Mouse (Mus musculus): ENCODE measurements at regions not wholly inside any gene's neighbourhood (a gene's known extent, or its start where the extent isn't known, plus 50 kb on each side); places are given as distances from the start of the nearest gene placed in this dataset.

DNA sequence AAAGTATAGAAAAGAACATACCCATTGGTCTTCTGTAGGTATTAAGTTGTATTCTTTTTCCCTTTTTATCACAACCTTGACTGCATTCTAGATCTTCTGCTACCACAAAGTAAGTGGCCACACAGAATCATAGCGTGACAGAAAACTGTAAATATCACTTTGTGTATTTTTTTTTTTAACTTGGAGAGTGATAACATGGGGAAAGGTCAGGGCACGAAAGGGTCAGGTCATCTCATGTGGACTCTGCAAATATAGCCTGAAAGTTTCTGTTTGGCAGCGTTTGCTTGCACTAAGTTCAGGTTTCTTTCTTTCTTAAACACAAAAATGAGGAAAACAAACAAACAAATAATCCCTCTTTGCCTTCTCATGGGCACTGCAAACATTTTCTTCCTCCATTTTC, 1101.1 kb downstream of the Gsdmc2 start:
- Histone ChIP-seq H3K9ac (replicated peaks; ENCODE audit: low read depth, low read length) (no peak overlapping the region), H3K4me2 (ENCODE audit: low read depth, low read length) (no peak overlapping the region), H3K4me1 (ENCODE audit: control insufficient read depth, insufficient read depth, low read length) (no peaks in the 10 kb centered on the region), H3K9me3 (ENCODE audit: control insufficient read depth, low read length) (no peaks in the 10 kb centered on the region), H3K27ac (ENCODE audit: low read depth, low read length) (no peak overlapping the region), H3K36me3 (ENCODE audit: control insufficient read depth, insufficient read depth, low read length) (no peaks in the 10 kb centered on the region), H3K4me3 (ENCODE audit: low read depth, low read length) (no peak overlapping the region), H3K27me3 (ENCODE audit: control insufficient read depth, insufficient read depth, low read length) (no peaks in the 10 kb centered on the region)
- ATAC-seq (ENCODE audit: low read depth): no peak
- 81% methylated on average over 3 of the region's 3 CpGs for WGBS

DNA sequence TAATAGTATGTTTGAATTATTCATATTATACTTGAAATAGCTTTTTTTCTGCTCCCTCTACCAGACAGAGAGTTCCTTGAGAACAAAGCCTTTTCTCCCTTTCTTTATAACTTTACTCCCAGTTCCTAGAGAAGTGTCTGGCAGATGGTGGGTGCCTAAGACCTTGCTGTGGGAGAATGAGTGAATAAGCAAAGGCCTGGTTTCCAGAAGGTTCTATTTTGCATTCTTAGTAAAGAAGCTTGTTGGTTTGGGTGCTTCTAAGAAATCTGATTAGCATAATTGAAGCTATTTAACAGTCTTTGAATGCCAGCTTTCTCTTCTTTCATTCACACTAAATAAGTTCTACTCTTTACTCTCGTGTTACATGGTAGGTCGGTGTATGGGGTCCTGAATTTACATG, 1104.2 kb downstream of the Gsdmc2 start:
- no peaks in the 10 kb centered on the region for H3K27me3 ChIP-seq (ENCODE audit: control insufficient read depth, insufficient read depth, low read length)
- no peak overlapping the region for H3K4me2 ChIP-seq (ENCODE audit: low read depth, low read length)
- no peaks in the 10 kb centered on the region for H3K4me1 ChIP-seq (ENCODE audit: control insufficient read depth, insufficient read depth, low read length)
- H3K9me3 ChIP-seq (ENCODE audit: control insufficient read depth, low read length): no peaks in the 10 kb centered on the region
- H3K9ac ChIP-seq (replicated peaks; ENCODE audit: low read depth, low read length): no peak overlapping the region
- no peak overlapping the region for H3K27ac ChIP-seq (ENCODE audit: low read depth, low read length)
- no peak overlapping the region for H3K4me3 ChIP-seq (ENCODE audit: low read depth, low read length)
- no peak for ATAC-seq (ENCODE audit: low read depth)
- no peaks in the 10 kb centered on the region for H3K36me3 ChIP-seq (ENCODE audit: control insufficient read depth, insufficient read depth, low read length)
- 49% methylated on average over 2 of the region's 2 CpGs for WGBS

DNA sequence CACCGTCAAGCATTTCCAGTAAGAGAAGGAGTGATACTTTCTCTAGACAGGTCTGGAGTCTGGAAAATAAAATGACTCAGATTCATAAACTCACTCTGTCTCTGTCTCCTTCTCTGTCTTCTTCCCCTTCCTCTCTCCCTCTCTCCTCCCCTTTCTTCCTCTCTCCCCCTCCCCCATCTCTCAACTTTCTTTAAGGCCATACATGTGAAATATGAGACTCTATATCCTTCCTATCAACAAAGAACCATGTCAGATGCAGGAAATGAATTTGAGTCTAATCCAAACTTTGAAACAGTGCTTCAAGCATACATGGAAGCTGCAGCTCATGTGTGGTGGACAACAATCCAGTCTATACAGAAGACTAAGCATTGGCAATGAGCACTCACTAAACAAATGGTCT, 1109.6 kb downstream of the Gsdmc2 start:
- no peak overlapping the region for H3K4me2 ChIP-seq (ENCODE audit: low read depth, low read length)
- 90% methylated on average over 1 of the region's 1 CpGs for WGBS
- no peak for ATAC-seq (ENCODE audit: low read depth)

DNA sequence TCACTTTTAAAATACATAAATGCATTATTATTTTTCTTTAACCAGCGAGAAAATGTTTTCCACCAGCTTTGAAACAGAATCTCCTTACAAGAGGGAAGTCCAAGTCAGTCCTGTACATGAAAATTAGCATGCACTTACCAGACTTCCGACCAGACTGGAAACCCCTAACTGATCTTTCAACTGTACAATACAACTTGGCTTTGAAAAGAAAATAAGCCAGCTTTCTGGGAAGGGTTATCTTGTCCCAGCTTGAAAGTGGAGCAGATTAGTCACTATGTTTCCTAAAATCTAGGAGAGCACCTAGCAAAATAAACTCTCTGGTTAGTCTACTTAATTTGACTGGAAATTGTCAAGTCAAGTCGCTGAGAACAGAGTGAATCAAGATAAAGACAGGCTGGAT, 1110.1 kb downstream of the Gsdmc2 start:
- Histone ChIP-seq H3K9me3 (ENCODE audit: control insufficient read depth, low read length) (no peaks in the 10 kb centered on the region), H3K4me1 (ENCODE audit: control insufficient read depth, insufficient read depth, low read length) (no peaks in the 10 kb centered on the region), H3K4me2 (ENCODE audit: low read depth, low read length) (no peak overlapping the region), H3K27me3 (ENCODE audit: control insufficient read depth, insufficient read depth, low read length) (no peaks in the 10 kb centered on the region), H3K9ac (replicated peaks; ENCODE audit: low read depth, low read length) (no peak overlapping the region), H3K4me3 (ENCODE audit: low read depth, low read length) (no peak overlapping the region), H3K36me3 (ENCODE audit: control insufficient read depth, insufficient read depth, low read length) (no peaks in the 10 kb centered on the region), H3K27ac (ENCODE audit: low read depth, low read length) (no peak overlapping the region)
- WGBS: 80% methylated on average over 3 of the region's 3 CpGs
- no peak for ATAC-seq (ENCODE audit: low read depth)

More for the DNA sequence above, 1109.6 kb downstream of the Gsdmc2 start:
- Histone ChIP-seq H3K4me1 (ENCODE audit: control insufficient read depth, insufficient read depth, low read length) (no peaks in the 10 kb centered on the region), H3K36me3 (ENCODE audit: control insufficient read depth, insufficient read depth, low read length) (no peaks in the 10 kb centered on the region), H3K27ac (ENCODE audit: low read depth, low read length) (no peak overlapping the region), H3K4me3 (ENCODE audit: low read depth, low read length) (no peak overlapping the region), H3K9me3 (ENCODE audit: control insufficient read depth, low read length) (no peaks in the 10 kb centered on the region), H3K9ac (replicated peaks; ENCODE audit: low read depth, low read length) (no peak overlapping the region), H3K27me3 (ENCODE audit: control insufficient read depth, insufficient read depth, low read length) (no peaks in the 10 kb centered on the region)

DNA sequence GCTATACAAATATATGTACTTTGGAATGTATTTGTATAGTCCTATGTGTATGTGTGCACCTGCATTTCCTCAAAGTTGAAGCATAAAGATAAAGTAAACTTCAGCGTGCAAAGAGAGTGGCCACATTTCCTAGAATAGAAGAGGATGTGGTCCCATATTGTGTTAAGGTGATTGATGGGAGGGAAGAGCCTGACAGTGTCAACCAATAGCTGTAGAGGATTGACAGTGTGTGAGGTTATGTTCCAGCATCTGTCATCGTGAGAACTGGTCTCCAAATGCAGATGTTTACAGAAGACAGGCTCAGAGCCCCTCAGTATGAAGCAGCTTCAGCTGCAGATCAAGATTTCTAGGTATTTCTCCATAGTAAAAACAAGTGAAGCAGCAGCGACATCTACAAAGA, 1114.5 kb downstream of the Gsdmc2 start:
- Histone ChIP-seq H3K9ac (replicated peaks; ENCODE audit: low read depth, low read length) (no peak overlapping the region), H3K4me2 (ENCODE audit: low read depth, low read length) (no peak overlapping the region), H3K27ac (ENCODE audit: low read depth, low read length) (no peak overlapping the region), H3K4me1 (ENCODE audit: control insufficient read depth, insufficient read depth, low read length) (no peaks in the 10 kb centered on the region), H3K27me3 (ENCODE audit: control insufficient read depth, insufficient read depth, low read length) (no peaks in the 10 kb centered on the region), H3K36me3 (ENCODE audit: control insufficient read depth, insufficient read depth, low read length) (no peaks in the 10 kb centered on the region), H3K9me3 (ENCODE audit: control insufficient read depth, low read length) (no peaks in the 10 kb centered on the region), H3K4me3 (ENCODE audit: low read depth, low read length) (no peak overlapping the region)
- no peak for ATAC-seq (ENCODE audit: low read depth)
- 78% methylated on average over 3 of the region's 3 CpGs for WGBS

DNA sequence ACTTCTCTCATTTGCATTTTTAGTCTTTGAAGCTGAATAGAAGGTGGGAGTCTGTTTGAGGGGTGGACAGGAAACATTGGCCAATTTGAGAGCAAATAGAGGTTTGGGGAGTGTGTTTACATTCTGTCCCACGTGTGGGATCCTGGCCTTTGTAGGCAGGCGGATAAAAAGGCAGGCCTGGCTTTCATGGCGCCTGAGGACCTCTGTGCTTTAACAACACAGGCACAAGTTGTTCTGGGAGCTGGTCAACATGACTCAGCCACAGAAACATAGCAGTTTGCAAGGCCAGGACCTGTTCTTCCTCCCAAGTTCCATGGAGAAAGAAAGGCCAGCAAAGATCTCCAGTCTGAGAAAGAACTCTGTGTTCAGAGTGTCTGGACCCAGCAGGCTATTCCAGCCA, 1130.7 kb downstream of the Gsdmc2 start:
- Histone ChIP-seq H3K36me3 (ENCODE audit: control insufficient read depth, insufficient read depth, low read length) (no peaks in the 10 kb centered on the region), H3K9me3 (ENCODE audit: control insufficient read depth, low read length) (no peaks in the 10 kb centered on the region), H3K27ac (ENCODE audit: low read depth, low read length) (no peak overlapping the region), H3K9ac (replicated peaks; ENCODE audit: low read depth, low read length) (no peak overlapping the region), H3K4me1 (ENCODE audit: control insufficient read depth, insufficient read depth, low read length) (no peaks in the 10 kb centered on the region), H3K4me3 (ENCODE audit: low read depth, low read length) (no peak overlapping the region), H3K27me3 (ENCODE audit: control insufficient read depth, insufficient read depth, low read length) (no peaks in the 10 kb centered on the region), H3K4me2 (ENCODE audit: low read depth, low read length) (no peak overlapping the region)
- ATAC-seq (ENCODE audit: low read depth): no peak
- 58% methylated on average over 3 of the region's 3 CpGs for whole genome bisulfite sequencing

DNA sequence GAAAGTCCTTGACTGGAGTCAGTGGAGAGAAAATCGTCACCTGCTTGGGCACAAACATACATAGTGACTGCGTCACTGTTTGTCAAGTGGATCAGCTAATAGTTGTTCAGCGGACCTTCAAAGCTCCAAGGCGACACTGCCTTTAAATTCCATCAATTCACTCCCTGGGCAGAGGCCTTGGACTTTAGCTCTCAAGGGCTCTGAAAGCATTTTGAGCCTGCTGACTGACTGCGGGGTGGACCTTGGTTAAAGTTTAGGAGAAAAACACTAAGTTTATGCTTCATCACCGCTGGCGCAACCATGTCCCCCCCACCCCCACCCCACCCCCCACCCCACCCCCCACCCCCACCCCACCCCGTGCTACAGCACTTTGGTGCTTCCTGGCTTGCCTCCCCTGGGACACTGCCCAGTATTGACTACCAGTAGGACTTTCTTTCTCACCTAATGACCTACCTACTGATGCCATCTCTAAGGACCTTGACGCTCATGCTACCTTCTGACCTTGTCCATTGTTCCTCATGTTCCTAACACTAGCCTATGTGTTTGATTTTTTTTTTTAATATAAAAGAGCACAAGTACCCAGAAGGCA, 1132.3 kb downstream of the Gsdmc2 start:
- H3K36me3 ChIP-seq (ENCODE audit: control insufficient read depth, insufficient read depth, low read length): no peaks in the 10 kb centered on the region
- H3K4me1 ChIP-seq (ENCODE audit: control insufficient read depth, insufficient read depth, low read length): no peaks in the 10 kb centered on the region
- H3K27ac ChIP-seq (ENCODE audit: low read depth, low read length): no peak overlapping the region
- H3K27me3 ChIP-seq (ENCODE audit: control insufficient read depth, insufficient read depth, low read length): no peaks in the 10 kb centered on the region
- H3K4me3 ChIP-seq (ENCODE audit: low read depth, low read length): no peak overlapping the region
- H3K4me2 ChIP-seq (ENCODE audit: low read depth, low read length): no peak overlapping the region
- H3K9me3 ChIP-seq (ENCODE audit: control insufficient read depth, low read length): no peaks in the 10 kb centered on the region
- 78% methylated on average over 9 of the region's 9 CpGs for WGBS
- ATAC-seq (ENCODE audit: low read depth): no peak
- no peak overlapping the region for H3K9ac ChIP-seq (replicated peaks; ENCODE audit: low read depth, low read length)

DNA sequence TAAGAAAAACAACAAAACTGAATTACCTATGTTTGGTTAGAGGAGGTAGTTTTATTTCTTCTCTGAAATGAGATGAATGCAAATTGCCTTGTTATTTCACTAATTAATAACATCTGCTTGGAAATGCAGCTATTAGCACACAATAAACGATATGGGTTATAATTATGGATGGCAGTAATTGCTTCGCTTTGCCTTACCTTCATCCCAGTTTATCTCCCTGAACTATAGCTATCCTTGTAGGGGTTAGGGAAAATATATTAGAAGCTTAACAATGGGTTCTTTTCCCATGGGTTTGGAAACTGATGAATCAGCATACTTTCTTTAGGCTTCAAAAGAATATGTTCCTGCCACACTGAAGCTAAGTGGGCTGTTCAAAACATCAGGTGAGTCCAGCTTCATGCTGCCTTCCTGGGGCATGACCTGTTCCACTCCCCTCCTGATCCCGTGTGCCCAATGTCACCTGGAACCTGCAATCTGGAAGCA, 1132.9 kb downstream of the Gsdmc2 start:
- WGBS: 62% methylated on average over 3 of the region's 3 CpGs
- H3K36me3 ChIP-seq (ENCODE audit: control insufficient read depth, insufficient read depth, low read length): no peaks in the 10 kb centered on the region
- H3K4me1 ChIP-seq (ENCODE audit: control insufficient read depth, insufficient read depth, low read length): no peaks in the 10 kb centered on the region
- no peaks in the 10 kb centered on the region for H3K9me3 ChIP-seq (ENCODE audit: control insufficient read depth, low read length)
- no peak overlapping the region for H3K27ac ChIP-seq (ENCODE audit: low read depth, low read length)
- no peak overlapping the region for H3K4me3 ChIP-seq (ENCODE audit: low read depth, low read length)
- H3K9ac ChIP-seq (replicated peaks; ENCODE audit: low read depth, low read length): no peak overlapping the region
- H3K4me2 ChIP-seq (ENCODE audit: low read depth, low read length): no peak overlapping the region
- no peaks in the 10 kb centered on the region for H3K27me3 ChIP-seq (ENCODE audit: control insufficient read depth, insufficient read depth, low read length)
- peak; percentile 74; the same call in 1 of the 2 replicates for ATAC-seq (ENCODE audit: low read depth)

DNA sequence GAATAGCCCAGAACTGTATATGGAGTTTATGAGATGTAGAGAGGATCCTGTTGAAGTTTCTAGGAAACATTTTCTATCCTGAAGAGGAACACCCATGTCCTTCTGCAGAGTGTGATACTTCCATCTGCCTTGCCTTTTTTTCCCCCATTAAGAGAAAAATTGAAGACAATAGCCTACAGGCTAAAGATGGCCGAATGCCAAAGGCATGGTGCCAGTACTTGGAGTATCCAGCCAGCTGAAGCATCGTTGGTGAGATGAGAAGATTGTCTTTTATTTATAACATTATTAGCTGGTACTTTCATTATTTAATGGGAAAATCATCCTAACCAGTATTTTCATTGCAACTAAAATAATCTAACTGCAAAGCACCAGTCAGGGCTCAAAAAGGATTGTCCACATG, 1135.4 kb downstream of the Gsdmc2 start:
- 53% methylated on average over 2 of the region's 2 CpGs for WGBS
- no peaks in the 10 kb centered on the region for H3K36me3 ChIP-seq (ENCODE audit: control insufficient read depth, insufficient read depth, low read length)
- no peak for ATAC-seq (ENCODE audit: low read depth)
- no peak overlapping the region for H3K9ac ChIP-seq (replicated peaks; ENCODE audit: low read depth, low read length)
- no peaks in the 10 kb centered on the region for H3K4me1 ChIP-seq (ENCODE audit: control insufficient read depth, insufficient read depth, low read length)
- H3K27ac ChIP-seq (ENCODE audit: low read depth, low read length): no peak overlapping the region
- no peak overlapping the region for H3K4me2 ChIP-seq (ENCODE audit: low read depth, low read length)
- no peak overlapping the region for H3K4me3 ChIP-seq (ENCODE audit: low read depth, low read length)
- no peaks in the 10 kb centered on the region for H3K9me3 ChIP-seq (ENCODE audit: control insufficient read depth, low read length)
- no peaks in the 10 kb centered on the region for H3K27me3 ChIP-seq (ENCODE audit: control insufficient read depth, insufficient read depth, low read length)

Data from neural tube, embryonic 14.5 days (tissue).